Mouse (Mus musculus) small intestine, adult 2 months (tissue): ENCODE measurements at regions not wholly inside any gene's neighbourhood (a gene's known extent, or its start where the extent isn't known, plus 50 kb on each side); places are given as distances from the start of the nearest gene placed in this dataset.

Source experiments
- CTCF ChIP-seq: fragments of 200-500 bp; IDR thresholded peaks from 2 replicates; pipeline ENCODE4 v1.5.1; 2012; ENCODE audit warnings: low read depth, mild to moderate bottlenecking, control low read depth, inconsistent platforms, low read length, moderate library complexity, mixed read lengths; ENCODE audit not compliant: insufficient replicate concordance, insufficient read length; ENCODE audit errors: extremely low read depth
- POLR2A ChIP-seq: fragments of 200-500 bp; IDR thresholded peaks from 2 replicates; pipeline ENCODE4 v1.6.1; 2012; ENCODE audit warnings: low read depth, mild to moderate bottlenecking, control low read depth, inconsistent platforms, low read length, moderate library complexity

GRCm38 (mm10) chr6:140279736-140280370 is 144.0 kb upstream of the Plekha5 start:
- TF ChIP-seq POLR2A (no peak), CTCF (no peak)
